Mouse (Mus musculus): ENCODE results near the gene Dhdh. TPM values are rescaled to one million over a fixed set of nuclear protein-coding genes. Genes with fewer than 3 reads are reported as not detected.
A peak's percentile ranks its signal among the peaks of the same experiment; 100 is the strongest.
"Not testable (repeated sequence)": the region's sequence is repeated elsewhere in the genome, so short reads cannot be mapped to it uniquely, and the experiment has no call there.

Dhdh gene
- 10 to 100 TPM; 13.1 to 22.9 TPM for total RNA-seq (2021)
- long read RNA-seq, experiment 1, full-length matches to known transcripts, result 1 of 3 reads
- long read RNA-seq, experiment 1, partial matches to known transcripts, result 0 of 3 reads
- long read RNA-seq, experiment 1, other reads (novel, unspliced or antisense), result 2 of 3 reads
- long read RNA-seq, experiment 2, full-length matches to known transcripts, result 1 of 4 reads
- long read RNA-seq, experiment 2, partial matches to known transcripts, result 1 of 4 reads
- long read RNA-seq, experiment 2, other reads (novel, unspliced or antisense), result 2 of 4 reads

GRCm38 (mm10) chr7:45488293-45489204, at the start of gene Dhdh:
Dhdh (minus strand) TSS chr7:45488805.
- DNase-seq, result peak; percentile 89
- no peak for TF ChIP-seq CTCF (IDR thresholded peaks at IDR 0.05)
- H3K4me3 ChIP-seq, result peak within 1 kb of the TSS; percentile 82
- H3K27ac ChIP-seq, result peak within 1 kb of the TSS; percentile 89
- intact Hi-C loops (cut with DNase I), result no loop called here

GRCm38 (mm10) chr7:45537602-45538001, 49.0 kb upstream of the Dhdh start:
- Histone ChIP-seq H3K4me3 (peak overlapping the region; percentile 83), H3K27ac (no peak overlapping the region; the same call in 1 of the 2 replicates)
- TF ChIP-seq CTCF (IDR thresholded peaks at IDR 0.05), result no peak
- DNase-seq, result no peak
- intact Hi-C loops (cut with DNase I), result no loop called here

- no peak for DNase-seq
- Histone ChIP-seq H3K4me3 (no peak overlapping the region), H3K27ac (no peak overlapping the region)
- no peak for TF ChIP-seq CTCF (IDR thresholded peaks at IDR 0.05)
- intact Hi-C loops (cut with DNase I), result no loop called here
These were observed 47.1 kb upstream of the Dhdh start for GRCm38 (mm10) chr7:45535676-45536075.

GRCm38 (mm10) chr7:45530643-45531042, 42.0 kb upstream of the Dhdh start:
- intact Hi-C loops (cut with DNase I), result no loop called here
- Histone ChIP-seq H3K4me3 (peak overlapping the region; percentile 56), H3K27ac (peak overlapping the region; percentile 70)
- TF ChIP-seq CTCF (IDR thresholded peaks at IDR 0.05), result no peak
- DNase-seq, result peak; percentile 56

- DNase-seq, result no peak
These were observed 40.9 kb upstream of the Dhdh start for GRCm38 (mm10) chr7:45529461-45529860.

GRCm38 (mm10) chr7:45527169-45527568, 38.6 kb upstream of the Dhdh start:
- intact Hi-C loops (cut with DNase I); H3K4me3 ChIP-seq; DNase-seq: not testable (repeated sequence)
- peak overlapping the region; percentile 100 for H3K27ac ChIP-seq

More at GRCm38 (mm10) chr7:45529461-45529860, 40.9 kb upstream of the Dhdh start:
- Histone ChIP-seq H3K4me3 (peak overlapping the region; percentile 56), H3K27ac (peak overlapping the region; percentile 70)
- no peak for TF ChIP-seq CTCF (IDR thresholded peaks at IDR 0.05)
- intact Hi-C loops (cut with DNase I), result no loop called here

GRCm38 (mm10) chr7:45526474-45527120, 38.0 kb upstream of the Dhdh start:
- no peak for DNase-seq
- intact Hi-C loops (cut with DNase I), result loop anchor here (1.0 kb wide), 1 partner anchor 55 kb away; no protein-coding TSS in a partner anchor
- TF ChIP-seq CTCF (IDR thresholded peaks at IDR 0.05), result peak; percentile 60
- Histone ChIP-seq H3K4me3 (peak overlapping the region; percentile 92), H3K27ac (peak overlapping the region; percentile 100)

GRCm38 (mm10) chr7:45525809-45526473, 37.3 kb upstream of the Dhdh start, which contains the start of the genes Ppp1r15a and Plekha4:
Ppp1r15a (minus strand) TSS chr7:45526268.
Plekha4 (plus strand) TSS chr7:45526330.
- intact Hi-C loops (cut with DNase I), result loop anchor here (1.0 kb wide), 1 partner anchor 55 kb away; no protein-coding TSS in a partner anchor
- TF ChIP-seq CTCF (IDR thresholded peaks at IDR 0.05), result no peak
- Histone ChIP-seq H3K4me3 (peak within 1 kb of the TSS; percentile 92), H3K27ac (peak within 1 kb of the TSS; percentile 100)
- peak; percentile 96 for DNase-seq

- H3K27ac ChIP-seq, result peak overlapping the region; percentile 100
- H3K4me3 ChIP-seq, result peak overlapping the region; percentile 92
- intact Hi-C loops (cut with DNase I), result no loop called here
- DNase-seq, result peak; percentile 54
- no peak for TF ChIP-seq CTCF (IDR thresholded peaks at IDR 0.05)
These were observed 36.4 kb upstream of the Dhdh start for GRCm38 (mm10) chr7:45524841-45525621.

- Histone ChIP-seq H3K27ac (peak overlapping the region; percentile 92), H3K4me3 (peak overlapping the region; percentile 92)
- intact Hi-C loops (cut with DNase I), result no loop called here
- no peak for TF ChIP-seq CTCF (IDR thresholded peaks at IDR 0.05)
- DNase-seq, result no peak
These were observed 35.1 kb upstream of the Dhdh start for GRCm38 (mm10) chr7:45523678-45524170.

Measured in gastrocnemius, adult 2 months (tissue).